Mouse (Mus musculus) lung, adult 18-20 months (tissue): ENCODE data around the gene Lrrc4.

Experiments
- DNase-seq, 2 experiments: peaks; one replicate each; pipeline ENCODE4 v3.0.0; 2022; ENCODE audit warnings: mixed read lengths in 2 of 2

The Lrrc4 gene

GRCm38 (mm10) chr6:28761728-28762127 lies 69.8 kb downstream of the Lrrc4 start:
- DNase-seq = no peak

- DNase-seq = peak in 1 of 2 experiments; percentile 17
These were observed 73.3 kb downstream of the Lrrc4 start for GRCm38 (mm10) chr6:28758293-28758692.

- DNase-seq = no peak
These were observed 75.1 kb downstream of the Lrrc4 start for GRCm38 (mm10) chr6:28756306-28757018.

GRCm38 (mm10) chr6:28754127-28754898 lies 77.2 kb downstream of the Lrrc4 start:
- no peak for DNase-seq

GRCm38 (mm10) chr6:28753681-28754080 lies 77.9 kb downstream of the Lrrc4 start:
- no peak for DNase-seq

GRCm38 (mm10) chr6:28753217-28753616 lies 78.3 kb downstream of the Lrrc4 start:
- no peak for DNase-seq

- DNase-seq = no peak
These were observed 80.4 kb downstream of the Lrrc4 start for GRCm38 (mm10) chr6:28751186-28751585.

GRCm38 (mm10) chr6:28749224-28749623 lies 82.3 kb downstream of the Lrrc4 start:
- DNase-seq = no peak

- peak; percentile 11 to 43 for DNase-seq
These were observed 83.4 kb downstream of the Lrrc4 start for GRCm38 (mm10) chr6:28747931-28748670.

- DNase-seq = no peak
These were observed 84.5 kb downstream of the Lrrc4 start for GRCm38 (mm10) chr6:28747025-28747424.

- DNase-seq = no peak
These were observed 85.7 kb downstream of the Lrrc4 start for GRCm38 (mm10) chr6:28745864-28746263.

- DNase-seq = no peak
These were observed 88.0 kb downstream of the Lrrc4 start for GRCm38 (mm10) chr6:28743586-28743985.

- peak in 1 of 2 experiments; percentile 26 for DNase-seq
These were observed 93.9 kb downstream of the Lrrc4 start for GRCm38 (mm10) chr6:28737601-28738000.

GRCm38 (mm10) chr6:28736665-28737064 lies 94.9 kb downstream of the Lrrc4 start:
- no peak for DNase-seq

- DNase-seq = no peak
These were observed 96.4 kb downstream of the Lrrc4 start for GRCm38 (mm10) chr6:28735116-28735515.

- peak in 1 of 2 experiments; percentile 54 for DNase-seq
These were observed 97.5 kb downstream of the Lrrc4 start for GRCm38 (mm10) chr6:28733884-28734647.

- peak; percentile 35 to 62 for DNase-seq
These were observed 100.3 kb downstream of the Lrrc4 start for GRCm38 (mm10) chr6:28731246-28731645.

- DNase-seq = no peak
These were observed 101.9 kb downstream of the Lrrc4 start for GRCm38 (mm10) chr6:28729649-28730048.

GRCm38 (mm10) chr6:28729236-28729635 lies 102.3 kb downstream of the Lrrc4 start:
- DNase-seq = no peak

- no peak for DNase-seq
These were observed 106.8 kb downstream of the Lrrc4 start for GRCm38 (mm10) chr6:28724776-28725175.

GRCm38 (mm10) chr6:28723059-28723458 lies 108.5 kb downstream of the Lrrc4 start:
- DNase-seq = no peak

GRCm38 (mm10) chr6:28720391-28721171 lies 111.0 kb downstream of the Lrrc4 start:
- DNase-seq = no peak
